Mouse (Mus musculus): ENCODE data around the gene Vmn1r45.
"Not testable (repeated sequence)": the region's sequence is repeated elsewhere in the genome, so short reads cannot be mapped to it uniquely, and the experiment has no call there.

Gene Vmn1r45

GRCm38 (mm10) chr6:89940498-89940897, at the start of gene Vmn1r45:
Vmn1r45 (minus strand) TSS chr6:89940598.
- not testable (repeated sequence) for DNase-seq (ENCODE audit: low read depth, low spot score)

DNA sequence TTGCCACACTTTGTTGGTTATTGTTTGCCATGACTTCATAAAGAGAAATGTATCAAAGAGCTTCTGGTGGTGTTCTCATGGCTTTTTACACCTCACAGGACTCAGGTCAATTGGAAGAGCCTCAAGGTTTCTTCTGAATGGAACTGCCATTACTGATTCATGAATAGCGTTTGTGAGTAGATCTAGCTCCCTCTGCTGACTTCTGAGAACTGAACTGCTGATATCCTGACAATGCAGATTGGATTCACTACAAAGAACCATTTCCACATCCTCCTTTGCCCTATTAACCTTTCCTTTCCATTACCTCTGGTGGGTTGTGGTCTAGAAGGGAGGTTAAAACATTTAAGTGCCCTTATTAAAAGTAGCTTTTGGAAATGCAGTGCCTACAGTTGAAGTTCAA, 45.6 kb upstream of the Vmn1r45 start:
- no peak for DNase-seq (ENCODE audit: low read depth, low spot score)

DNA sequence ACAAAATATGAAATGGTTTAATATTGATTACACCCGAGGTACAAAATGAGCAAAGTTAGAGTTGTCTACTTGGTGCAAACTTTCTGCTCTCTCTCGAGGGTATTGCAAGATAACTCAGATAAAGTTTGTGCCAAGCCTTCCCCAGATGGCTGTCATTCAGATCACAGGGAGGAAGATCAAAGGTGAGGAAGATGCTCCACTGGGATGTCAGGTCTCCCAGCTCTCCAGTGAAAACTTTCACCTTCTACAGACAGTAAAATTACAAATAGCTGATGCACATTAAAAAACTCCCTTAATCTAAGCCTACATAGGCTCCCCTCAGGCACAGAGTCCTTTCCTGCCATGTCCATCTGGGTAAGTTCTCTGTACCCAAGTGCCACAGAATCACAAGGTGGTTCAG, 28.6 kb upstream of the Vmn1r45 start, which contains the start of gene Vmn1r46:
Gene Vmn1r46 (plus strand): TSS at position 301 of the 400 bp plus-strand sequence.
- DNase-seq (ENCODE audit: low read depth, low spot score): no peak

GRCm38 (mm10) chr6:89966341-89966740, 25.9 kb upstream of the Vmn1r45 start:
- no peak for DNase-seq (ENCODE audit: low read depth, low spot score)

DNA sequence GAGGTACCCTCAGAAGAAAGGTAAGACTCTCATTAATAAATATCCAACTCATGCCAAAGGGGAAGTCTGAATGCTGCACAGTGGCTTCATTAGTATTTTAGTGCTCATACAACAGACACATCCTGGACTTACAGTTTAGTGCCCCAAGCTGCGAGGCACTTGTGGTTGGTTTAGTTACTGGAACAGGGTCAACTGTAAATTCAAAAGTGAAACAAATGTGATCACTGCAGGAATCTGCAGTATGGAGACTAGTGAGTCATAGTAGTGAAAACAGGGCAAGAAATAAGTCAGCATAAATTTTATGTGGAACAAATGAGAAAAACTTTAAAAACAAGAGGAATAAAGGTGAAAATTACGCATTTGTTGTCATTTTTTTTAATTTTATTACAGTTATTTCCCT, 13.2 kb upstream of the Vmn1r45 start:
- DNase-seq (ENCODE audit: low read depth, low spot score): no peak

DNA sequence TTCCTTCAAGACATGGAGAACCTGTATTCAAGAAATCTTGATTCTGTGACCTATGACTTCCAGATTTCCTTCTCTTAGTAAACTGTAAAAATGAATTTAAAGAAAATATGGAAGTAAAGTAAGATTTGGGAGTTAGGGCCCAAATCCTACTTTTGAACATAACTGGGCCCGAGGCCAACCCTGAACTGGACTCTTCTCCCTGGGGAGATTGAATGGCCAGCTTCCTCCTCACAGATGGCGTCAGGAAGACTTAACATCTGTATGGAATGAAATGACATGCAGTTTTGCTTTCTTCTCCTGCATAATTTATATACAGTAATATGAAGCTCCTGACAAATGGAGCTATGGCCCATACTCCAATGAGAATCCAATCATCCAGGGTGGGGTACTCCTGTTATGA, 528 bp upstream of the Vmn1r45 start:
- no peak for DNase-seq (ENCODE audit: low read depth, low spot score)

DNA sequence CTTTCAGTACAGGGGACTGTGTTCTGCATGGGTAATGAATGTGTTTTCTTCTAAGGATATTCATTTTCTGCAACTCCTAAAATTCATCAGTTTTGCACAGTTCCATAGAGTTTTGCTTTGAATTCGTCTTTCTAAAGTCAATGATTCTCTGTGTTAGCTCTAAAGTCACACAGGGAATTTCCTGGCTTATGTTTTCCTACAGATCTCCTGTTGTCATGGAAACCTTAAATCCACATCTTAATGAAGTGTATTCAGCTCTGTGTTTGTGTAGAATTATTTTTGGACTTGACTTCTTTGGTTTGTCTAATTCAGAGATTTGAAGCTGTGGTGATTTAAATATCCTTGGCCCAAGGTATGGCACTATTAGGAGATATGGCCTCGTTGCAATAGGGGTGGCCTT, 56.6 kb downstream of the Vmn1r45 start:
- DNase-seq (ENCODE audit: low read depth, low spot score): no peak

GRCm38 (mm10) chr6:89883360-89883759, 57.0 kb downstream of the Vmn1r45 start, which contains the start of gene Vmn1r44:
Vmn1r44 (plus strand) TSS chr6:89883660.
- DNase-seq (ENCODE audit: low read depth, low spot score): no peak
